Mouse (Mus musculus) spleen, adult 2 months (tissue): ENCODE data around the gene Ip6k1.

Experiments
- CTCF ChIP-seq: fragments of 200-500 bp; IDR thresholded peaks from 2 replicates; pipeline ENCODE4 v1.5.1; 2011; ENCODE audit warnings: mild to moderate bottlenecking, inconsistent platforms; ENCODE audit not compliant: insufficient read depth, insufficient read length, insufficient replicate concordance; ENCODE audit errors: extremely low read depth
- POLR2A ChIP-seq: fragments of 200-500 bp; IDR thresholded peaks from 2 replicates; pipeline ENCODE4 v1.6.1; 2011; ENCODE audit warnings: low read depth, low read length, inconsistent platforms

DNA sequence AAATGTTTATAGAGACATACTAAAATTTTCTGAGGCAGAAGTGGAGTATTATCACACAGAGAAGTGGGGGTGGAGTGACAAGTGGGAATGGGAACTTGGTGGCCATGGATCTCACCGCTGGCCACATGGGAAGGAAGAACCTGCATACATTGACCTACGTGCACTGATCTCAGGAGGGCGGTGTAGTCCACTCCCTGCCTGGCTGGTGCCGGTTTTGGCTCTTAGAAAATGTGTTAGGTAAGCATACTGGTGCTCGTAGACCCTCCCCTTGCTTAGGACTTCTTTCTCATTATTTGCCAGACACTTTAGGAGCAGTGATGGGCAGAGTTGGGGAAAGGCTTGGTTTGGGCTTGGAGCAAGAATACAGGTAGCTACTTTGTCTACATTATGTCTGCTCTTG, 5.7 kb downstream of the Ip6k1 start:
- TF ChIP-seq CTCF: no peak
- TF ChIP-seq POLR2A: no peak
